Mouse (Mus musculus) limb, embryonic 12.5 days (tissue): ENCODE data around the gene Tdrd7. TPM values are rescaled to one million over a fixed set of nuclear protein-coding genes. Genes with fewer than 3 reads are reported as not detected.

Experiments
- ATAC-seq: fragments of 200-750 bp; cut with Nextera tagmentation; 2 replicates; pipeline ENCODE4 v1.8.0; 2017; ENCODE audit warnings: low read depth, moderate TSS enrichment; ENCODE audit not compliant: insufficient number of reproducible peaks, insufficient read depth, low FRiP score, low TSS enrichment
- H3K27ac ChIP-seq: fragments of 300-500 bp; sonication (generic); 2 replicates; pipeline ENCODE4 v1.5.1; 2016; ENCODE audit warnings: mild to moderate bottlenecking, moderate library complexity
- H3K27me3 ChIP-seq: fragments of 300-500 bp; sonication (generic); 2 replicates; pipeline ENCODE4 v1.6.1; 2016; ENCODE audit warnings: mild to moderate bottlenecking, moderate library complexity
- H3K36me3 ChIP-seq: fragments of 300-500 bp; sonication (generic); 2 replicates; pipeline ENCODE4 v1.6.1; 2016; ENCODE audit warnings: mild to moderate bottlenecking, moderate library complexity
- H3K4me1 ChIP-seq: fragments of 300-500 bp; sonication (generic); replicated peaks from 2 replicates; pipeline ENCODE4 v1.6.1; 2016
- H3K4me2 ChIP-seq: fragments of 300-500 bp; sonication (generic); 2 replicates; pipeline ENCODE4 v1.6.1; 2016; ENCODE audit warnings: mild to moderate bottlenecking, moderate library complexity
- H3K4me3 ChIP-seq: fragments of 300-500 bp; sonication (generic); replicated peaks from 2 replicates; pipeline ENCODE4 v1.5.1; 2016; ENCODE audit warnings: mild to moderate bottlenecking
- H3K9ac ChIP-seq: fragments of 300-500 bp; sonication (generic); replicated peaks from 2 replicates; pipeline ENCODE4 v1.6.1; 2016; ENCODE audit warnings: mild to moderate bottlenecking, moderate library complexity
- H3K9me3 ChIP-seq: fragments of 300-500 bp; sonication (generic); 2 replicates; pipeline ENCODE4 v1.6.1; 2016; ENCODE audit warnings: mild to moderate bottlenecking, moderate library complexity
- WGBS: fragments of 180-500 bp; shearing (Covaris S2); methylation state at CpG from one replicate; pipeline ENCODE4 v1.1.7; 2016; 5-methylcytosine and 5-hydroxymethylcytosine counted together
- polyA plus RNA-seq: library from polyadenylated mRNA; unstranded; fragments of >200 nt; fragmentation: Nextera tagmentation; extraction: Ambion mirVana; gene quantifications from 2 replicates; pipeline ENCODE4 v1.2.1, GENCODE M21; 2016

Gene Tdrd7
- polyA plus RNA-seq, 1 experiment from 2014 or later: 7.2 TPM

- Histone ChIP-seq H3K27me3 (peaks cover 39% of the 10 kb centered on the region), H3K27ac (no peak overlapping the region), H3K9ac (no peak overlapping the region), H3K4me2 (no peak overlapping the region), H3K4me1 (peaks cover 11% of the 10 kb centered on the region; the same call in 1 of the 2 replicates), H3K36me3 (no peaks in the 10 kb centered on the region), H3K4me3 (no peak overlapping the region), H3K9me3 (no peaks in the 10 kb centered on the region)
- no peak for ATAC-seq
- 79% methylated on average over 6 of the region's 6 CpGs for WGBS
Observed at GRCm38 (mm10) chr4:45976931-45977667, 12.0 kb downstream of the Tdrd7 start.

- WGBS: 47% methylated on average over 2 of the region's 2 CpGs
- no peak overlapping the region for H3K4me2 ChIP-seq
- no peak overlapping the region for H3K27ac ChIP-seq
- H3K4me3 ChIP-seq: no peak overlapping the region
- peaks cover 16% of the 10 kb centered on the region for H3K27me3 ChIP-seq
- H3K9me3 ChIP-seq: no peaks in the 10 kb centered on the region
- no peaks in the 10 kb centered on the region for H3K36me3 ChIP-seq
- peaks cover 2% of the 10 kb centered on the region; the same call in 1 of the 2 replicates for H3K4me1 ChIP-seq
- H3K9ac ChIP-seq: no peak overlapping the region
- ATAC-seq: no peak
Observed at GRCm38 (mm10) chr4:45979916-45980315, 14.8 kb downstream of the Tdrd7 start.

GRCm38 (mm10) chr4:45981054-45981453, 15.9 kb downstream of the Tdrd7 start:
- H3K4me1 ChIP-seq: peaks cover 2% of the 10 kb centered on the region; the same call in 1 of the 2 replicates
- no peak overlapping the region for H3K27ac ChIP-seq
- no peaks in the 10 kb centered on the region for H3K36me3 ChIP-seq
- no peaks in the 10 kb centered on the region for H3K9me3 ChIP-seq
- no peak overlapping the region for H3K9ac ChIP-seq
- H3K27me3 ChIP-seq: peaks cover 16% of the 10 kb centered on the region
- no peak overlapping the region for H3K4me2 ChIP-seq
- no peak for ATAC-seq
- H3K4me3 ChIP-seq: no peak overlapping the region

DNA sequence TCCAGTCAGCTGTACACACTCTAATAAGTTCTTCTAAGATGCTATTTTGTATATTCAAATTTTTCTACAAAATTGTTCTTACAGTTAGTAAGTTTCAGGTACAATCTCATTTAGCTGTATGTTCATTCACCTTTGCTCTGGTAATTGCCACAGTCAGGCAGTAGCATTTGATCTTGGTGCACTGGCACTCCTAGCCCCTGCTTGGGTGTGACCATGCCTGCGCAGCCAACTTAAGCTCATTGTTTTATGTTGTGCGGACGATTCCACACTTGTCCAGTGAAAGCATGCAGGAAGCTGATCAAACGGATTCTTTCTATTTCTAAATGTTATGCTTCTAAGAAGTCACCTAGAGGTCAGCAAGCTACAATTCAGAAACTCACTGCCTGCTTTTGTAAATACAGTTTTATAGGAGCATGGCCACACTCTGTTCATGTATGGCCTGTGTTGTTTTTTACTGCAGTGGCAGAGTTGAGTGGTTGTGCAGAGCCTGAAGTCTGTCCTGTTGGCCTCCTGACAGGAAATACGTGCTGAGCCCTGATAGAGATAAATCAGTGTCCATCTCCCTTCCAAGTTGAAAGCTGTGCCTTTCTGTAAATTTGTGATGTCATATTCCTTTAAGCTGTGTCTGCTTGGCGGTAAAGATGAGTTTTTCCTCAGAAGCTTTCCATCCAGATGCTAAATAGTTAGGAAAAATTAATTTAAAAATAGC, 25.4 kb downstream of the Tdrd7 start:
- H3K9ac ChIP-seq: no peak overlapping the region
- 65% methylated on average over 6 of the region's 6 CpGs for WGBS
- H3K9me3 ChIP-seq: no peaks in the 10 kb centered on the region
- H3K27ac ChIP-seq: no peak overlapping the region
- no peak for ATAC-seq
- H3K27me3 ChIP-seq: no peaks in the 10 kb centered on the region
- H3K4me2 ChIP-seq: no peak overlapping the region
- H3K4me3 ChIP-seq: no peak overlapping the region
- no peaks in the 10 kb centered on the region for H3K36me3 ChIP-seq
- no peaks in the 10 kb centered on the region; the same call in 1 of the 2 replicates for H3K4me1 ChIP-seq

- ATAC-seq: no peak
- WGBS: 80% methylated on average over 4 of the region's 4 CpGs
- no peak overlapping the region for H3K9ac ChIP-seq
Observed at GRCm38 (mm10) chr4:45998536-45998935, 33.4 kb downstream of the Tdrd7 start.

DNA sequence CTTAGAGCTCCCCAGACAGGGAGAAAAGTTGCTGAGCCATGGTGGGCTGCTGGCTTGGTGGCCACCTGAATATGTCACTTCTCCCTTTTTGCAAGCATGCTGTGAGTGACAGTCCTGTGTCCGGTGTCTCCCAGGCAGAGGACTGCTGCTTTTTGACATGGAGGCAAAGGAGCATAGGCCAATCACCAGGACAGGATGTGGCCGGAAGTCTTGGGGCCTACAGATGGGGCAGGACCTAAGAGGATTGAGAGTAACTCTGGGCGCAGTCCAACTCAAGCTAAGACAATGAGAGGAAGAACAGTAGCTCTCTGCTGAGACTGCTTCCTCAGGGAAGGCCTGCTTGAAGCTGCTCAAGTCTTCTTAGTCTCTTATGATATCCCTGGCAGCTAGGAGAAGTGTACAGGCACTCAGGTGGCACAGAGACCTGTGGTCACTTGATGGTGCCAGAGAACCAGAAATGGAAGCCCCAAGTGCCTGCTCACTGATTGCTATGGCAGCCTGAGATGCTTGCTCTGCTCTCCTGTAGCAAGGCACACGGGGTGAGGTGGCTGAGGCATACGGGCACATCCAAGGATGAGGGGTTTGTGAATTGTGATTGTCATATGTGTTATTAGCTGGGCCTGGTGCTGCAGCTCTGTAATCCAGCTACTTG, 43.1 kb downstream of the Tdrd7 start:
- Histone ChIP-seq H3K9me3 (no peaks in the 10 kb centered on the region), H3K4me2 (no peak overlapping the region), H3K36me3 (no peaks in the 10 kb centered on the region), H3K4me3 (no peak overlapping the region), H3K9ac (no peak overlapping the region), H3K27me3 (no peaks in the 10 kb centered on the region), H3K4me1 (no peaks in the 10 kb centered on the region), H3K27ac (no peak overlapping the region)
- 88% methylated on average over 5 of the region's 5 CpGs for WGBS
- ATAC-seq: no peak

More at GRCm38 (mm10) chr4:45998536-45998935, 33.4 kb downstream of the Tdrd7 start:
- Histone ChIP-seq H3K36me3 (no peaks in the 10 kb centered on the region), H3K4me3 (no peak overlapping the region), H3K27me3 (no peaks in the 10 kb centered on the region), H3K27ac (no peak overlapping the region), H3K4me2 (no peak overlapping the region), H3K9me3 (no peaks in the 10 kb centered on the region), H3K4me1 (0 out of 2 replicates have a peak, but pooled peaks cover 4% of the 10 kb centered on the region)

DNA sequence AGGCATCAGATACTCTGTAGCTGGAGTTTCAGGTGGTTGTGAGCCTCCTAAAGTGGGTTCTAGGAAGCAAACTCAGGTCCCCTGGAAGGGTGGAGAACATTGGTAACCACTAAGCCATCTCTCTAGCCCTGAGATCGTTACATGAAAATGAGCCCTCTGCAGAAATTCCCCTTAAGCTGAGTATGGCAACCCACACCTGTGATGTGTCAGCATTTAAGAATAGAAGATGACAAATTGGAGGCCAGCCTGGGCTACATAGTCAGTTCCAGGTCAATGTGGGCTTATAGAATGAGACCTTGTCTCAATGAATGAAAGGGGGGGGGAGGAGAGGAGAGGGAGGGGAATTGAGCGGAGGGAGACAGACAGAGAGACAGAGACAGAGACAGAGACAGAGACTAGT, 46.6 kb downstream of the Tdrd7 start:
- no peaks in the 10 kb centered on the region for H3K36me3 ChIP-seq
- ATAC-seq: no peak
- no peak overlapping the region for H3K4me3 ChIP-seq
- no peaks in the 10 kb centered on the region for H3K4me1 ChIP-seq
- no peak overlapping the region for H3K9ac ChIP-seq
- no peak overlapping the region for H3K27ac ChIP-seq
- no peak overlapping the region for H3K4me2 ChIP-seq
- no peaks in the 10 kb centered on the region for H3K27me3 ChIP-seq
- WGBS: 83% methylated on average over 2 of the region's 2 CpGs
- no peaks in the 10 kb centered on the region for H3K9me3 ChIP-seq

GRCm38 (mm10) chr4:46015605-46016004, 50.5 kb downstream of the Tdrd7 start:
- H3K4me3 ChIP-seq: no peak overlapping the region
- H3K27ac ChIP-seq: no peak overlapping the region
- no peak for ATAC-seq
- no peaks in the 10 kb centered on the region for H3K27me3 ChIP-seq
- no peaks in the 10 kb centered on the region for H3K36me3 ChIP-seq
- WGBS: 62% methylated on average over 1 of the region's 1 CpGs
- no peaks in the 10 kb centered on the region for H3K9me3 ChIP-seq
- no peaks in the 10 kb centered on the region for H3K4me1 ChIP-seq
- H3K4me2 ChIP-seq: no peak overlapping the region
- no peak overlapping the region for H3K9ac ChIP-seq

DNA sequence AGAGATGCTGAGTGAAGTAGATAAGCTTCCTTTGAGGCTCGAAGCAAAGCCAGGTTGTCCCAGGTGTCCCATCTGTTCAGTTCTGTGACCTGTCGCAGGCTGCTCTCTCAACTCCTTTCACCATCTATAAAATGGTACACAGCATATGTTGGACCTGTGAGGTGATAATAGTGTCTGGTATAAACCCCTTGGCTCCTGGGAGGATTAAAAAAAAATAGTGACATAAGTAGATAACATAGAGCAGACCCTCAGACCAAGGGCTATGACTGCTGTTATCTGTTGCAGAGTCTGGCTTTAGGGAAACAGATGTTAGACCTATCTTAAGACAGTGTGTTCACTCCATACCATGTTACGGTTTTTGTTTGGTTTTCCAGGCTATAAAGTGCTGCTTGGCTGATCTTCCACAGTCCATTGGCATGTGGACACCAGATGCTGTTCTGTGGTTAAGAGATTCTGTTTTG, 57.9 kb downstream of the Tdrd7 start:
- Histone ChIP-seq H3K4me3 (no peak overlapping the region), H3K27ac (0 out of 2 replicates have a peak overlapping the region, but pooled peaks have one; percentile 5), H3K27me3 (no peaks in the 10 kb centered on the region; the same call in 1 of the 2 replicates), H3K36me3 (no peaks in the 10 kb centered on the region), H3K4me1 (peaks cover 11% of the 10 kb centered on the region), H3K9me3 (no peaks in the 10 kb centered on the region), H3K9ac (no peak overlapping the region), H3K4me2 (no peak overlapping the region)
- no peak for ATAC-seq
- WGBS: 27% methylated on average over 3 of the region's 3 CpGs

- Histone ChIP-seq H3K9ac (no peak overlapping the region), H3K36me3 (no peaks in the 10 kb centered on the region), H3K4me3 (no peak overlapping the region), H3K27ac (no peak overlapping the region), H3K4me2 (no peak overlapping the region), H3K9me3 (no peaks in the 10 kb centered on the region), H3K4me1 (peaks cover 11% of the 10 kb centered on the region), H3K27me3 (no peaks in the 10 kb centered on the region; the same call in 1 of the 2 replicates)
- ATAC-seq: no peak
- WGBS: 53% methylated on average over 7 of the region's 7 CpGs
Observed at GRCm38 (mm10) chr4:46025893-46026292, 60.8 kb downstream of the Tdrd7 start.

- Histone ChIP-seq H3K36me3 (no peaks in the 10 kb centered on the region), H3K4me1 (peaks cover 2% of the 10 kb centered on the region; the same call in 1 of the 2 replicates), H3K4me2 (no peak overlapping the region), H3K9ac (no peak overlapping the region), H3K27ac (0 out of 2 replicates have a peak overlapping the region, but pooled peaks have one; percentile 4), H3K9me3 (no peaks in the 10 kb centered on the region), H3K27me3 (peaks cover 2% of the 10 kb centered on the region), H3K4me3 (no peak overlapping the region)
- ATAC-seq: no peak
- 78% methylated on average over 6 of the region's 6 CpGs for WGBS
Observed at GRCm38 (mm10) chr4:46028224-46028623, 63.1 kb downstream of the Tdrd7 start.
